Mouse (Mus musculus) CH12.LX (cell line): Measurements from ENCODE around the gene Fibp. TPM values are rescaled to one million over a fixed set of nuclear protein-coding genes. Genes with fewer than 3 reads are reported as not detected.

Experiments
- DNase-seq: peaks from one replicate; pipeline ENCODE4 v3.0.0-alpha.2; 2013; ENCODE audit errors: extremely low read depth
- H3K27ac ChIP-seq: 2 replicates; pipeline ENCODE4 v1.5.1; 2012; ENCODE audit warnings: low read depth, mild to moderate bottlenecking, control low read depth, moderate library complexity; ENCODE audit not compliant: insufficient read depth
- H3K27me3 ChIP-seq: replicated peaks from 2 replicates; pipeline ENCODE3; 2012; ENCODE audit warnings: inconsistent platforms
- H3K36me3 ChIP-seq, 2 experiments: replicated peaks in 1 of 2; 2 replicates each; pipeline versions ENCODE3 to v1.6.1; 2012; ENCODE audit warnings: inconsistent platforms in 1 of 2, low read length in 1 of 2, mild to moderate bottlenecking in 1 of 2, mixed read lengths in 1 of 2, moderate library complexity in 1 of 2; ENCODE audit not compliant: control insufficient read depth in 1 of 2, insufficient read depth in 1 of 2
- H3K4me1 ChIP-seq, 2 experiments: 2 replicates each; pipeline ENCODE4 v1.6.1; 2012; ENCODE audit warnings: inconsistent platforms in 1 of 2, moderate library complexity in 1 of 2; ENCODE audit not compliant: insufficient read depth in 2 of 2, control insufficient read depth in 1 of 2
- H3K4me2 ChIP-seq: 2 replicates; pipeline ENCODE4 v1.6.1; 2012; ENCODE audit warnings: low read depth, mild to moderate bottlenecking, control low read depth; ENCODE audit not compliant: poor library complexity, insufficient read depth, severe bottlenecking
- H3K4me3 ChIP-seq, 3 experiments: fragments of 150-350 bp in 1 of 3; sonication (generic) in 1 of 3; replicated peaks in 1 of 3; 2 replicates each; pipeline versions ENCODE3 to v1.5.1; 2011 to 2012; ENCODE audit warnings: low read depth in 2 of 3, low read length in 2 of 3, mild to moderate bottlenecking in 2 of 3, moderate library complexity in 2 of 3, control low read depth in 1 of 3, improper control_type of control experiment in 1 of 3, inconsistent platforms in 1 of 3, mixed read lengths in 1 of 3; ENCODE audit not compliant: poor library complexity in 1 of 3
- H3K79me2 ChIP-seq: replicated peaks from 2 replicates; pipeline ENCODE4 v1.6.1; 2012; ENCODE audit warnings: mild to moderate bottlenecking, moderate library complexity; ENCODE audit not compliant: control insufficient read depth, poor library complexity, insufficient read depth, severe bottlenecking; ENCODE audit errors: extremely low read depth
- H3K9ac ChIP-seq: 2 replicates; pipeline ENCODE4 v1.6.1; 2012; ENCODE audit warnings: low read depth, mild to moderate bottlenecking, control low read depth, moderate library complexity; ENCODE audit not compliant: insufficient read depth
- H3K9me3 ChIP-seq: replicated peaks from 2 replicates; pipeline ENCODE3; 2012; ENCODE audit warnings: low read length, inconsistent platforms, mixed read lengths
- CHD2 ChIP-seq: IDR thresholded peaks from 2 replicates; pipeline ENCODE4 v1.6.1; 2011; ENCODE audit warnings: low read length, improper control_type of control experiment
- CTCF ChIP-seq, 2 experiments: IDR thresholded peaks in 1 of 2; conservative IDR thresholded peaks in 1 of 2; 2 replicates each; pipeline ENCODE4 v1.5.1; 2011 to 2012; ENCODE audit warnings: low read depth in 2 of 2, low read length in 2 of 2, improper control_type of control experiment in 1 of 2, inconsistent platforms in 1 of 2, mild to moderate bottlenecking in 1 of 2, moderate library complexity in 1 of 2
- E2F4 ChIP-seq: IDR thresholded peaks from 2 replicates; pipeline ENCODE4 v1.6.1; 2011; ENCODE audit warnings: low read depth, low read length, improper control_type of control experiment; ENCODE audit not compliant: insufficient replicate concordance
- KAT2A ChIP-seq: IDR thresholded peaks from 2 replicates; pipeline ENCODE4 v1.6.1; 2012; ENCODE audit warnings: low read length, improper control_type of control experiment, inconsistent platforms; ENCODE audit not compliant: insufficient replicate concordance
- MAFK ChIP-seq: IDR thresholded peaks from 2 replicates; pipeline ENCODE4 v1.6.1; 2011; ENCODE audit warnings: low read length, improper control_type of control experiment; ENCODE audit not compliant: insufficient replicate concordance
- MEF2A ChIP-seq: IDR thresholded peaks from 2 replicates; pipeline ENCODE4 v1.6.1; 2014; ENCODE audit warnings: low read depth, mild to moderate bottlenecking, inconsistent platforms, low read length, improper control_type of control experiment, borderline replicate concordance
- POLR2A ChIP-seq: IDR thresholded peaks from 2 replicates; pipeline ENCODE4 v1.6.1; 2011; ENCODE audit warnings: low read depth, mild to moderate bottlenecking, improper control_type of control experiment, low read length
- POLR2AphosphoS2 ChIP-seq: IDR thresholded peaks from 2 replicates; pipeline ENCODE4 v1.6.1; 2011; ENCODE audit warnings: low read depth, low read length, improper control_type of control experiment
- RAD21 ChIP-seq: IDR thresholded peaks from 2 replicates; pipeline ENCODE4 v1.6.1; 2011; ENCODE audit warnings: low read depth, mild to moderate bottlenecking, low read length, improper control_type of control experiment, moderate library complexity
- RCOR1 ChIP-seq: conservative IDR thresholded peaks from 2 replicates; pipeline ENCODE4 v1.6.1; 2012; ENCODE audit warnings: low read depth, mild to moderate bottlenecking, inconsistent platforms, low read length, improper control_type of control experiment
- SIN3A ChIP-seq: IDR thresholded peaks from 2 replicates; pipeline ENCODE4 v1.6.1; 2012; ENCODE audit warnings: low read length, improper control_type of control experiment, inconsistent platforms
- SMC3 ChIP-seq: IDR thresholded peaks from 2 replicates; pipeline ENCODE4 v1.6.1; 2011; ENCODE audit warnings: low read depth, low read length, improper control_type of control experiment
- USF2 ChIP-seq: conservative IDR thresholded peaks from 2 replicates; pipeline ENCODE4 v1.6.1; 2011; ENCODE audit warnings: low read depth, low read length, improper control_type of control experiment
- ZC3H11A ChIP-seq: IDR thresholded peaks from 2 replicates; pipeline ENCODE4 v1.6.1; 2012; ENCODE audit warnings: low read depth, mild to moderate bottlenecking, inconsistent platforms, low read length, improper control_type of control experiment
- ZMIZ1 ChIP-seq: IDR thresholded peaks from 2 replicates; pipeline ENCODE4 v1.6.1; 2012; ENCODE audit warnings: low read depth, mild to moderate bottlenecking, inconsistent platforms, low read length, improper control_type of control experiment
- ZNF384 ChIP-seq: IDR thresholded peaks from 2 replicates; pipeline ENCODE4 v1.6.1; 2012; ENCODE audit warnings: low read depth, low read length, improper control_type of control experiment, inconsistent platforms
- dilution Hi-C: fragments of 300-500 bp; cut with MboI; formaldehyde crosslinking; loops from 2 replicates; pipeline ENCODE4 v1.14.3; 2020; ENCODE audit warnings: low sequenced_read_pairs; ENCODE audit not compliant: extremely low pct_unique_long_range_greater_than_20kb, extremely low pct_ligation_motif_present
- in situ Hi-C: fragments of 300-500 bp; cut with MboI; formaldehyde crosslinking; loops from 3 replicates; pipeline ENCODE4 v1.14.3; 2019; ENCODE audit warnings: low sequenced_read_pairs, low pct_ligation_motif_present, low pct_unique_long_range_greater_than_20kb, mixed read lengths
- polyA plus RNA-seq: library from polyadenylated mRNA; unstranded; fragments of >175 nt; gene quantifications from 2 replicates; pipeline ENCODE4 v1.2.1, GENCODE M21; 2012; ENCODE audit warnings: low read depth; ENCODE audit not compliant: insufficient read length
- total RNA-seq, 2 experiments: library from RNA; depleted of rRNA; stranded (reverse); fragments of 300-350 nt in 1 of 2; fragments of >200 nt in 1 of 2; gene quantifications; 2 replicates each; pipeline ENCODE4 v1.2.3; 2012 to 2014

Gene Fibp
- total and polyA plus RNA-seq, 3 experiments = 29.1 to 74.9 (median 37.5) TPM

- no peaks in the 10 kb centered on the region for H3K27me3 ChIP-seq
- peaks cover 21 to 44% of the 10 kb centered on the region in 2 experiments for H3K4me1 ChIP-seq
- TF ChIP-seq ZNF384 = no peak
- TF ChIP-seq MEF2A = 0 out of 2 replicates have a peak, but pooled peaks have one; percentile 5
- no peak for TF ChIP-seq ZC3H11A
- TF ChIP-seq KAT2A = no peak
Observed at GRCm38 (mm10) chr19:5425906-5426565, 34.4 kb upstream of the Fibp start.

DNA sequence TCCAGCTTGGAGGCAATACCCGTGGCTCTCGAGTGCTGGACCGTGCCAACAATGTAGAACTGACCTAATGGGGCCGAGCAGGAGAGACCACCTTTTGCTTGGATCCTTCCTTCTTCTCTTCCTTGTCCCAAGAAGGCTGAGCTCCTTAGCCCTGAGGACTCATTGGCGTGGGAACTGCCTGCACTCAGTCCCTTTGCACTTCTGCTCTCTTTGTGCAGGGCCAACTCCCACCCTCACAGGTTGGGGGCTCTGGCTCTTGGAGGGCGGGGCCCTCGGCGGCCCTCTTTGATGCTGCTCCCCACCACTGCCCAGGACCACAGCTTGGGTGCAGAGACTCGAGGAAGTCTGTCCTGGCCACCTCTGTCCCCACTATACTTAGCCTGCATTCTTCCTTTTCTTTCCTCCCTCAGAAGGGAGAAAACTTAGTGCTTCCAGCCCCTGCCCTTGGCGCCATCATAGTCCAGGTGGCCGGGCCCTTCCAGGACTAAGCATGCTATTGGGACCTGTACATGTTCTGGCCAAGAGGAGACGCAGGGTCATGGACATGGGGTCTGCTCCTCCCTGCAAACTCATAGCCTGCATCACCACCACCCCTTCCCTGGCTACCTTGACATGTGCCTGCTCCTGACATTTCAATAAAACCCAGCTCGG, 33.6 kb upstream of the Fibp start:
- H3K9ac ChIP-seq = no peak overlapping the region
- no peak overlapping the region for H3K4me3 ChIP-seq
- H3K4me2 ChIP-seq = no peak overlapping the region

More at GRCm38 (mm10) chr19:5425906-5426565, 34.4 kb upstream of the Fibp start:
- Histone ChIP-seq H3K36me3 (peaks cover 28 to 44% of the 10 kb centered on the region in 2 experiments), H3K9ac (peak overlapping the region; percentile 83), H3K79me2 (no peaks in the 10 kb centered on the region; the same call in 1 of the 2 replicates), H3K27ac (no peak overlapping the region), H3K4me3 (peak overlapping the region; percentile 75 to 88 (median 85)), H3K9me3 (no peaks in the 10 kb centered on the region), H3K4me2 (peak overlapping the region; percentile 86)
- dilution Hi-C loops (no loop called here), in situ Hi-C loops (no loop called here)
- peak; percentile 17 for DNase-seq

GRCm38 (mm10) chr19:5428083-5428482, 32.3 kb upstream of the Fibp start:
- Histone ChIP-seq H3K4me1 (peaks cover 23 to 53% of the 10 kb centered on the region in 2 experiments), H3K36me3 (peaks cover 16 to 25% of the 10 kb centered on the region in 2 experiments), H3K4me2 (no peak overlapping the region), H3K9ac (no peak overlapping the region), H3K27ac (no peak overlapping the region), H3K9me3 (no peaks in the 10 kb centered on the region), H3K79me2 (no peaks in the 10 kb centered on the region; the same call in 1 of the 2 replicates), H3K4me3 (no peak overlapping the region), H3K27me3 (no peaks in the 10 kb centered on the region)
- DNase-seq = peak; percentile 36
- TF ChIP-seq CTCF (conservative IDR thresholded peaks at IDR 0.05 in 1 of 2, IDR thresholded peaks at IDR 0.05 in 1 of 2; ENCODE audit: low read depth in 2 of 2, low read length in 2 of 2) (peak; percentile 42 to 74), POLR2AphosphoS2 (no peak), POLR2A (no peak), CHD2 (no peak), SMC3 (peak; percentile 66), SIN3A (no peak), RAD21 (peak; percentile 75), E2F4 (no peak)
- in situ Hi-C loops = no loop called here
- dilution Hi-C loops = no loop called here

More for the DNA sequence above, 33.6 kb upstream of the Fibp start:
- Histone ChIP-seq H3K4me1 (peaks cover 21 to 47% of the 10 kb centered on the region in 2 experiments), H3K36me3 (peaks cover 27 to 37% of the 10 kb centered on the region in 2 experiments), H3K27ac (no peak overlapping the region), H3K9me3 (no peaks in the 10 kb centered on the region), H3K27me3 (no peaks in the 10 kb centered on the region), H3K79me2 (no peaks in the 10 kb centered on the region; the same call in 1 of the 2 replicates)
- TF ChIP-seq USF2 (no peak), RCOR1 (no peak), MAFK (no peak), ZMIZ1 (no peak)
- DNase-seq = no peak
- in situ Hi-C loops = no loop called here
- dilution Hi-C loops = no loop called here
